Mouse (Mus musculus): ENCODE measurements around the gene Ugt2b34. TPM values are rescaled to one million over a fixed set of nuclear protein-coding genes. Genes with fewer than 3 reads are reported as not detected.
"Not testable (repeated sequence)": the region's sequence is repeated elsewhere in the genome, so short reads cannot be mapped to it uniquely, and the experiment has no call there.

The Ugt2b34 gene
- polyA plus RNA-seq, 1 experiment from 2014 or later = 0.05 TPM

GRCm38 (mm10) chr5:86857682-86858081 is 49.1 kb downstream of the Ugt2b34 start:
- WGBS = 38% methylated on average over 1 of the region's 1 CpGs
- Histone ChIP-seq H3K27ac (no peak overlapping the region), H3K4me3 (no peak overlapping the region)

GRCm38 (mm10) chr5:86856505-86856904 is 50.2 kb downstream of the Ugt2b34 start:
- H3K9me3 ChIP-seq (replicated peaks); H3K36me3 ChIP-seq; H3K4me1 ChIP-seq (replicated peaks); H3K9ac ChIP-seq; H3K4me3 ChIP-seq; H3K27me3 ChIP-seq: not testable (repeated sequence)
- ATAC-seq (replicated peaks; ENCODE audit: insufficient number of reproducible peaks, insufficient read depth, low FRiP score, low read depth) = peak; percentile 67; the same call in 1 of the 2 replicates
- WGBS = 23% methylated on average over 13 of the region's 13 CpGs
- H3K27ac ChIP-seq = peak overlapping the region; percentile 81
- H3K4me2 ChIP-seq = 0 out of 2 replicates have a peak overlapping the region, but pooled peaks have one; percentile 33

More at GRCm38 (mm10) chr5:86857682-86858081, 49.1 kb downstream of the Ugt2b34 start:
- no peaks in the 10 kb centered on the region for H3K9me3 ChIP-seq (replicated peaks)
- H3K27me3 ChIP-seq = no peaks in the 10 kb centered on the region
- H3K4me1 ChIP-seq (replicated peaks) = no peaks in the 10 kb centered on the region; the same call in 1 of the 2 replicates
- no peak overlapping the region for H3K4me2 ChIP-seq
- no peaks in the 10 kb centered on the region for H3K36me3 ChIP-seq
- no peak for ATAC-seq (replicated peaks; ENCODE audit: insufficient number of reproducible peaks, insufficient read depth, low FRiP score, low read depth)
- no peak overlapping the region for H3K9ac ChIP-seq

- no peak overlapping the region for H3K4me2 ChIP-seq
- no peak for ATAC-seq (replicated peaks; ENCODE audit: insufficient number of reproducible peaks, insufficient read depth, low FRiP score, low read depth)
- H3K9ac ChIP-seq = no peak overlapping the region
- H3K27me3 ChIP-seq = no peaks in the 10 kb centered on the region
- H3K9me3 ChIP-seq (replicated peaks) = no peaks in the 10 kb centered on the region
- no peak overlapping the region for H3K4me3 ChIP-seq
- no peaks in the 10 kb centered on the region for H3K36me3 ChIP-seq
- peaks cover 2% of the 10 kb centered on the region for H3K4me1 ChIP-seq (replicated peaks)
- H3K27ac ChIP-seq = no peak overlapping the region
- 27% methylated on average over 5 of the region's 5 CpGs for WGBS
Observed at GRCm38 (mm10) chr5:86851658-86852057, 55.1 kb downstream of the Ugt2b34 start.

- no peaks in the 10 kb centered on the region for H3K9me3 ChIP-seq (replicated peaks)
- ATAC-seq (replicated peaks; ENCODE audit: insufficient number of reproducible peaks, insufficient read depth, low FRiP score, low read depth) = no peak
- H3K4me3 ChIP-seq = no peak overlapping the region
- no peak overlapping the region for H3K9ac ChIP-seq
- H3K36me3 ChIP-seq = no peaks in the 10 kb centered on the region
- no peak overlapping the region for H3K27ac ChIP-seq
- H3K27me3 ChIP-seq = no peaks in the 10 kb centered on the region
- no peak overlapping the region for H3K4me2 ChIP-seq
- peaks cover 2% of the 10 kb centered on the region; the same call in 1 of the 2 replicates for H3K4me1 ChIP-seq (replicated peaks)
Observed at GRCm38 (mm10) chr5:86850104-86850503, 56.6 kb downstream of the Ugt2b34 start.

GRCm38 (mm10) chr5:86841261-86841660 is 65.5 kb downstream of the Ugt2b34 start:
- H3K9ac ChIP-seq = not testable (repeated sequence)

GRCm38 (mm10) chr5:86840207-86840606 is 66.5 kb downstream of the Ugt2b34 start:
- no peaks in the 10 kb centered on the region for H3K27me3 ChIP-seq
- H3K4me3 ChIP-seq = no peak overlapping the region
- no peak overlapping the region for H3K9ac ChIP-seq
- no peak overlapping the region for H3K4me2 ChIP-seq
- H3K36me3 ChIP-seq = peaks cover 16% of the 10 kb centered on the region
- ATAC-seq (replicated peaks; ENCODE audit: insufficient number of reproducible peaks, insufficient read depth, low FRiP score, low read depth) = no peak
- WGBS = 94% methylated on average over 2 of the region's 2 CpGs
- no peaks in the 10 kb centered on the region for H3K9me3 ChIP-seq (replicated peaks)
- no peak overlapping the region for H3K27ac ChIP-seq
- H3K4me1 ChIP-seq (replicated peaks) = no peaks in the 10 kb centered on the region

More at GRCm38 (mm10) chr5:86841261-86841660, 65.5 kb downstream of the Ugt2b34 start:
- not testable (repeated sequence) for ATAC-seq (replicated peaks; ENCODE audit: insufficient number of reproducible peaks, insufficient read depth, low FRiP score, low read depth); H3K27me3 ChIP-seq; H3K36me3 ChIP-seq; H3K27ac ChIP-seq; H3K4me2 ChIP-seq; H3K4me3 ChIP-seq; H3K9me3 ChIP-seq (replicated peaks); H3K4me1 ChIP-seq (replicated peaks)

Other genes starting within 250 kb of the Ugt2b34 start
- not detected in 2 replicates for gene Tmprss11b, start 230.6 kb downstream of the Ugt2b34 start, polyA plus RNA-seq (2015; fragmentation: Nextera tagmentation; extraction: Ambion mirVana)
- gene Tmprss11e, start 161.1 kb downstream of the Ugt2b34 start, polyA plus RNA-seq (2015; fragmentation: Nextera tagmentation; extraction: Ambion mirVana) = not detected in 2 replicates
- 23.2 and 23.8 TPM in 2 replicates for gene Ythdc1, start 102.7 kb downstream of the Ugt2b34 start, polyA plus RNA-seq (2015; fragmentation: Nextera tagmentation; extraction: Ambion mirVana)
- gene Ugt2b1, start 19.6 kb upstream of the Ugt2b34 start, polyA plus RNA-seq (2015; fragmentation: Nextera tagmentation; extraction: Ambion mirVana) = not detected in 2 replicates
- gene Ugt2b35, start 93.9 kb upstream of the Ugt2b34 start, polyA plus RNA-seq (2015; fragmentation: Nextera tagmentation; extraction: Ambion mirVana) = not detected in 2 replicates
- 0.10 and 0.22 TPM in 2 replicates for gene Ugt2b36, start 185.6 kb upstream of the Ugt2b34 start, polyA plus RNA-seq (2015; fragmentation: Nextera tagmentation; extraction: Ambion mirVana)
- gene Ugt2b5, start 233.4 kb upstream of the Ugt2b34 start, polyA plus RNA-seq (2015; fragmentation: Nextera tagmentation; extraction: Ambion mirVana) = 0.10 TPM in 1 of 2 replicates, not detected in the other

Measured in heart, embryonic 15.5 days (tissue).